Mouse (Mus musculus) cerebellum, postnatal 14 days (tissue): ENCODE results near the gene Pgd.

ENCODE experiments used
- DNase-seq, 2 experiments: peaks; one replicate each; pipeline ENCODE4 v3.0.0; 2021; ENCODE audit warnings: mixed read lengths in 2 of 2

The Pgd gene

DNA sequence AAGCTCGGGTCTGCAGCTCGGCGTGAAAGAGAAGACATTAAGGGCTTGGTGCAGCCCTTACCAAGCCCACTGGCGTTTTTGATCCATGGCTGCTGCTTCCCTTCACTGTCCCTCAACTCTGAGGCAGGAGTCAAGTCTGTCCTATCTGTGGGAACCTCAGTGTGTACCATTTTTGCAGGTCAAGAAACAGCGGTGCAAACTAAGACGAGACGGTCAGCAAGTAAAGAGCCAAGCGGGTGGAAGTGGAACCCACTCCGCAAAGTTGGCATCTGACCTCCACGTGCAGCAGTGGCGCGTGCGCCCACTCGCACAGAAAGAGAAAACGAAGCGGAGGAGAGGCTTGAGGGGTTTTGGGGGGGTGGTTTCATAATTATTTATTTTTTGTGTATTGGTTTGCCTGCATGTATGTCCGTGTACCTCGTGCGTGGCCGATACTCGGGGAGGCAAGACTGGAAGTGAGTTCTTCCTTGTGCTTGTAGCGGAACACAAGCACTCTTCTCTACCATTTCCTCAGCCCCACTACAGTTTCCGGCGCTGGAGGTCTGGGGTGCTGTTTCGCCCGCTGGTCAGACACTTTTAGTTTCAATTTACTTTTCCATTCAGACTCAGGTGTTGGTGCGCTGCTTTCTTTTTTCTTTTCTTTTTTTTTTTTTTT is 513 bp upstream of the Pgd start:
- no peak for DNase-seq

DNA sequence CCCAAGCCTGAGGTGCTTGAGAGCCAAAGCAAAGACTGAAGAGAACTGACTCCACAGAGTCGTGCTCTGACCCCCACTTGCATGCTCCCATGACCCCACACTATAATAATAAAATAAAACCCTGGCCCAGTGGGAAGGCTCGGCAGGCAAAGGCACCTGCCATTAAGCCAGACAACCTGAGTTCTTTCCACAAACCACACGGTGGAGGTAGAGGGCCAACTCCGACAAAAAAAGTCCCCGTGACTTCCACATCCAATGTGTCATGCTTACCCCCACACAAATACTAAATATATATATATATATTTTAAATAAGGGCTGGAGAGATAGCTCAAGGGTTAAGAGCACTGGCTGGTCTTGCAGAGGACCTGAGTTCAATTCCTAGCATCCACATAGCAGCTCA is 2.4 kb downstream of the Pgd start:
- no peak for DNase-seq

DNA sequence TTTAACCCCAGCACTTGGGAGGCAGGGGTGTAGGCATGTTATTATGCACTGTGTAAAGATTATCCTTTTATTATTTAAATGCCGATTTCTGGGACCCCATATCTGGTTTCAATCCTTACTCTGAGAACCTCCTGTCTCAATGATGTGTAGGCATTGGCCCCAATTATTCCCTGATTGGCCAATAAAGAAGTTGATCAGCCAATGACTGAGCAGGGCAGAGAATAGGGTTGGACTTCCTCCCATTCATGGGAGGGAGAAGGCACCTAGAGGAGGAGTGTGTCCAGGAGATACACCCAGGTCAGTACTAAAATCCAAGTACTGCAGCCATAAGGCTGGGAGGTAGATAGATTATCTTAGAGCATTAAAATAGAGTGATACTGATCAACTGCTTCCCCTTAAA is 3.4 kb downstream of the Pgd start:
- no peak for DNase-seq

DNA sequence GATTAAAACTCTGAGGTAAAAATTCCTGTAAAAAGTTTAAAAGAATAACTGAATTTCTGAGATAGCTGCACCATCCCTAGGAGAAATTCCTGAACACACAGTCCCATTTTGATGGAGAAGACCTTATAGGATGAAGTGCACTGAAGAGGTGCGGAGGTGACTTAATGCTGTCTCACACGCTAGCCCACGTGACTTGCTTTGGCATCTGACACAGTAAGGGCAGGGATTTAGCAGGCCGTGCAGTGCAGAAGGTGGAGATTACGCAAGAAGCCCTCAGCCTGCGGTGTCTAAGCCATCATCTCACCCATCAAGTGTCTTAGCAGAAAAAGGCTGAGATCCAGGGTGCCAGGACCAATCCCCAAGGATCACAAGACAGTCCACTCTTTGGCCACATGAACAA is 5.4 kb downstream of the Pgd start:
- no peak for DNase-seq

DNA sequence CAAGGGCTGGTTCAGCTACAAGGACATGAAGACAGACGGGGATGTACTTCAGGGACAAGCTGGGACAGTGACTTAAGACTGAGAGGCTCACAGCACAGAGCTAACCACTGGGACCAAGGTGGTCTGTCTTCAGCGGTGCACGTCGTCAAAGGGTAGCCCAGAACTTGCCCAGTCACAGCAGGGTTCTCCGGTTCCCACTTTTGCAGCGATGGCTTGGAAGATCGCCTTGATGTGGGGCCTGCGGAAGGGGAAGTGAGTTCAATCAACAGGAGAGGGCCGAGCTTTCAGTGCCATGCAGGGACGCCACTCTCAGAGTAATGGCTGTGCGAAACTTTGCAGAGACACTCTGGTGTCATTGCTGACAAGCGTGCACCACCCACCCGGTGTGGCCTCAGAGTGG is 6.7 kb downstream of the Pgd start:
- DNase-seq = no peak

- DNase-seq = no peak
Observed at GRCm38 (mm10) chr4:149159203-149159602, 7.4 kb downstream of the Pgd start.

GRCm38 (mm10) chr4:149157415-149157973 is 9.1 kb downstream of the Pgd start:
- DNase-seq = no peak

DNA sequence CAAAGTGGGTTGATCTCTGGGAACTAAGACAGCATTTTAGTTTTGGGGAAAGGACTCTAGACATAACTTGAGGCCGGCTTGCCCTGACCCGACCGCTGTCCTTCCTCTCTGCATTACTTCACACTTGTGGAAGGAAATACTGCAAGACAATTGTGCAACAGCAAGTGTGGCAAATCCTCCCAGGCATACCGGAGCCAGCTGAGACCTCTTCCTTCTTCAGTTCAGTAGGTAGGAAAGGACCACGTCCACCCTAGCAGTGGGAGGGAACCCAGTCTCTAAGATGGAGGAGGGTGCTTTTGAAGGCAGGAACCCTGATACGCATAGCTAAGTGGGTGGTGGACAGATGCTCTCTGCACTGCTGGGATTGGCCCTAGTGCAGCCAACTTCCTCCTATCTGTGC is 10.9 kb downstream of the Pgd start:
- no peak for DNase-seq

DNA sequence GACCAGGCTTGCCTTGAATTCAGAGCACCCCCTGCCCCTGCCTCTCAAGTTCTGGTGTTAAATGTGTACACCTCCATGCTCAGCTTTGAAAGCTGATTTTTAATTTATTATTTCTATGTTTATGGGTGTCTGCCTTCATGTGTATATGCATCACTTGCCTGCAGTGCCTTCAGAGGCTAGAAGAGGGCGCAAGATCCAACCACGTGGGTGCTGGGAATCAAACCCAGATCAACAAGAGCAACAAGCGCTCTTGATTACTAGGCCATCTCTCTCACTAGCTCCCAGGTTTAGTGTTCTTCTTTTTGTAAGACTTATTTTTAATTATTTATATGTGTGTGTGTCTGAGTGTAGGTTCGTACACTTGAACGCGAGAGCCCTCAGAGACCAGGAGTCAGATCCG is 11.7 kb downstream of the Pgd start:
- DNase-seq = no peak

- DNase-seq = no peak
Observed at GRCm38 (mm10) chr4:149150721-149151120, 15.8 kb downstream of the Pgd start.

DNA sequence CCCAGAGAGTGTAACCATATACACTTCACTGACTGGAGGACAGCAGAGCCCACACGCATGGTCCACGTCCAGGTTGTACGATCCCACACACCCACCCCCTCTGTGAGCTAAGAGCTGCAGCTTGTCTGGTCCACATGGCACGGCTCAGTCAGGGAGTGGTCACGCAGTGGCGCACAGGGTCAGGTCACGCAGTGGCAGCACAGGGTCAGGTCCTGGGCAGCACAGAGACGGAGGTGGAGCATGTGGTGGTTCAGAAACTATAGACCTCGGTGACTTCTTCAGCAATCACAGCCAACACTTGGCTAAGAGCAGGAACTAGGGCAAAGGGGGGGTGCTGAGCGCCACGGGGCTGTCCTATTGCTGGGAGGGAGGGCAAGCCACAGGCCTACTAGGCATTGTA is 16.3 kb downstream of the Pgd start:
- no peak for DNase-seq

DNA sequence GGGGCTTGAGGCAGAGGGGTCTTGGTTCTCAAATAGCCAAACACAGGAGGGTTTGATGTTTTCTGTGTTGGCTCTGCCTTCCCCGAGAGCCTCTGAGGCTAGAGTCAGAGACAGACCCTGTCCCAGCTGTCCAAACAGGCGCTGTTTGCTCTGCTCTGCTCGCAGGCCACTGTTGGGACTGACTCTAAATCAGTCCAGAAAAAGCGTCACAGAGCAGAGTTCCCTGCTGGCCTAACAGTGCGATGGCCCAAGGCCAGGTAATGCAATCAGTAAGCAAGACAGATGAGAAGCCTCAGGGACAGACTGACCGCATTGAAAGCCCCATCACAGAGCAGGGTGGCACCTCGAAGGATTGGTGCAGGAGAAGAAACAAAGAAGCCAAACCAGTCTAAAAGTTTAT is 17.0 kb downstream of the Pgd start:
- DNase-seq = no peak

DNA sequence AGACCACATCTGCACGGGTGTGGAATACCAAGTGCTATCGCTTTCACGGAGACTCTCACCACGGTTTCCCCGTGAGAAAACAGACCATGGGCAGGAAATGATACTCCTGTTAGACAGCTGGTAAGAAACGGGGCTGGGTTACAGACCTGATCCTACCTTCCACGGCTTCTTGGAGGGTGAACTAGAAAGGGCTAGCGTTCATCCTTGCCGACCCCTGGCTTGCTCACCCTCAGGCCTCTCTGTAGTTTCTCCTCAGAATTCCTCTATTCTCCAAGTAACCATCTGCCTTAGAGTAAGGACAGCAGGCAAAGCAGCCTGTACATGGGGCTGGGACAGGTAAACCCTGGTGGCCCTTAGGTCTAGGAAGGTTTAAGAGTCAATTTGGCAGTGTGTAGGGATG is 17.4 kb downstream of the Pgd start:
- DNase-seq = no peak

GRCm38 (mm10) chr4:149148084-149148483 is 18.5 kb downstream of the Pgd start:
- DNase-seq = no peak

GRCm38 (mm10) chr4:149147528-149147927 is 19.0 kb downstream of the Pgd start:
- no peak for DNase-seq

GRCm38 (mm10) chr4:149145151-149145550 is 21.4 kb downstream of the Pgd start:
- DNase-seq = no peak

GRCm38 (mm10) chr4:149144459-149144858 is 22.1 kb downstream of the Pgd start:
- peak; percentile 87 to 88 for DNase-seq

DNA sequence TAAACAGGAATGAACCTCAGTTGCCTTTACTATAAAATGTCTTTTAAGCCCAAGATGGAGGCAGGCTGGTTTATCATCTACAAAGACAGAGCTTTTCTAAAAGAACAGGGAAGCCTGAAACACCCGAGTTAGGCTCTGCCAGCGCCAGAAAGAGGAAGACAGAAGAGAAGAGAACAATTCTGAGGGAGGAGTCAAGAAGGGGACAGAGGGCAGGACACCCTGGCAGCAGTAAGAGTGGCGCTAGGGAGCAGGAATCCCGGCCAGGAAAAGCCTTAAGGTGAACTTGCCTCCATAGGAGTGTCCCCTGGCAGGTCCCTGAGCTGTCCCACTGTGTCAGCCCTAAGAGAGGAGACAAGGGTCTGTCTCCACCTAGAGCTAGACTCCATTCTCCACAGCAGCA is 23.0 kb downstream of the Pgd start:
- no peak for DNase-seq

GRCm38 (mm10) chr4:149138515-149138914 is 28.1 kb downstream of the Pgd start:
- DNase-seq = no peak

DNA sequence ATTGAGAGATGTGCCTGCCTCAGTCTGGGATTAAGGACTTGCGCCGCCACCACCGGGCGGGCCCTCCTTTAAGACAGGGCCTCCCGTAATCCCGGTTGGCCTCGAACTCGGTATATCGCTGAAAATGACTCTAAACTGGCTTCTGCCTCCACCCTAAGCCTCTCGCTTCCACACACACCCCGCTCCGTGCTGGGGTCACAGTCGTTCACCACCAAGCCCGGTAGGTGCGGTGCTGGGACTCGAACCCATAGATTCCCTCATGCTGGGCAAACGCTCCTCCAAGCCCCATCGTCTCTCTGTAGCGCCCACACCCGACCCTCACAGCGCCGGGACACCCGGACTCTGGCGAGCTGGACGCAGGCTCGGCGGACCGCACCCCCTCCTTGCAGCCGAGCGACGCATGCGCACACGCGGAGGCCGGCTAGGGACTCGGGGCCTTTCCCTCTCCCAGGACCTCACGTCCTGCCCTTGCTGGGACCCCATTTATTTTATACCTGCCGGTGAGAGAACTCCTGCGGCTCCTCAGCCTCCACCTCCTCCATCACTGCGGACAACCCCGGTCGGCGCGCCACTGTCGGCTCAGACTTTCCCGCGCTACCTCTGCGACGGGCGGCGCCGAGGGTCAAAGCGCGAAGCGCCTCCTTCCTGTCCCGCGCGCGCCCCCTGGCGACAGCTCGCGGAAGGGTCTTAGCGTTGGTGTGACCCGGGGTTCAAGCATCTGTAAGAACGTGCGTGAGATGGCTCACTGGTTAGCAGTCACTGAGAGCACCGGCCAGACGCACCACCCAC is 29.4 kb downstream of the Pgd start, which contains the start of gene Cenps:
Gene Cenps (minus strand): TSS at position 648 of the 789 bp plus-strand sequence.
- peak; percentile 95 to 97 for DNase-seq

DNA sequence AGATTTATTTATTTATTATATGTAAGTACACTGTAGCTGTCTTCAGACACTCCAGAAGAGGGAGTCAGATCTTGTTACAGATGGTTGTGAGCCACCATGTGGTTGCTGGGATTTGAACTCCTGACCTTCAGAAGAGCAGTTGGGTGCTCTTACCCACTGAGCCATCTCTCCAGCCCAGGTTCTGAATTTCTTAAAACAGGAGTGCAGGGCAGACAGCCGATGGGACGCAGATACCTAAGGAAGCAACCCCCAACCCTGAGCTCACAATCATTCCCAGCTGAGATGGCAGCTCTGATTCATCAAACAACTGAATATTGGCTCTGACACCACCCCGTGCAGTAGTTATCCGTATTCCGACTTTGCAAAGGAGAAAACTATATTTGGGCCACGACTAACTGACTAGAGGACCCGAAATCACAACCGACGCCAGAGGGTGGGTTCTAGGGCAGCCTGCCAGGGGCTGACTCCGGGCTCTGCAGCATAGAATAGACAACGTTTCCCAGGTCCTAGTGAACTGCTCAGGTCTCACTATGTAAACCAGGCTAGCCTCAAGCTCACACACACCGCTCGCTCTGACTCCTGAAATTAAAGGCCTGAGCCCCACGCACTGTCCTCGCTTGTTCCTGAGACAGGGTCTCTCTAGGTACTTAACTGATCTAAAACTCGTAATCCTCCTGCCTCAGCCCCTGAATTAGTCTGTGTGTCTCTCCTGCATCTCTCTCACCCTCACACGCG is 30.3 kb downstream of the Pgd start:
- peak; percentile 20 to 42 for DNase-seq

DNA sequence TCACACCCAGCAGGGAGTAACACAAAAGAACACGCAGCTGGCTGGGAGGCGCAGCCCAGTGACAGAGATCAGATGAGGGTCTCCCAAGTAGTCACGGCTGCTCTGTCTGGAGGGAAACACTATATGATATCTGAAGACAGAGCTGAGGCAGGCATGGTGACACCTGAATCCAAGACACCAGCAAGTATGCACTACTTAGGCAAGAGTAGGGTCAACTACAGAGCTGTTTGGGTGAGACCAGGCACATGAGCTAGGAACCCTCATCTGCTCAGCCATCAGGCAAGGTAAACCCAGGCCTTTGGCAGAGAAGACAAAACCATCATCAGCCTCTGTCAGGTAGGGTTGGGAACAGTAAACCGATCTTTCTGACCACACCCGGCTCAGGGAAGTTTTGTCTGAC is 33.2 kb downstream of the Pgd start:
- DNase-seq = no peak

GRCm38 (mm10) chr4:149131789-149132565 is 34.6 kb downstream of the Pgd start:
- no peak for DNase-seq
